Comparison of ENCODE assay signal across 9 mouse cellular contexts in the genomic region with DNA sequence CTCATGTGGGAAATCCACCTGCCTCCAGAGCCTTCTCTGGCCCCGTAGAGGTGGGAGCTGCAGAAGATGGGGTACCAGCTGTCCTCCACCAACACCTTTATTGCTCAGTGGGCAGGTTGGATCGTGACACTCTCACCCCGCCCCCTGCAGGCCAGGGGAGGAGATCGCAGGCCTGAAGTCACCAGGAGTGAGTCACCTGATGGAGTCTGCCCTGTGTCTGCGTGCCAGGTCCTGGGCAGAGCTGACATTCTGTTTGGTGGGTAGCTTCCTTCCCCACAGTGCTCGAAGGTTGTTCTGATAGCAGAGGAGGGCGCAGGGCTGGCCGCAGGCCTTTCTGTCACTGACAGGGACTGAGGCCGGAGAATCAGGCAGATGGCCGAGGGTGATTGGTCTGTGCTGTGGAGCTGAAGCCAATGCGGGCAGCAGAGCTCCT. TPM values are rescaled to one million over a fixed set of nuclear protein-coding genes. Genes with fewer than 3 reads are reported as not detected.
DNase-seq lines count a peak whose midpoint lies in the region; ATAC-seq and TF ChIP-seq lines count a peak whose summit lies in the region.
"Had no signal": no experiment of that assay in that cellular context is flagged by ENCODE, and none has a peak within 500 bp of the region (broad histone marks: within the 10 kb centered on the region; RNA-seq: fewer than 3 reads in every experiment).

No protein-coding gene starts in this region.

- TF ChIP-seq POLR2A in brain, embryonic 14.5 days (IDR thresholded peaks at IDR 0.05; ENCODE audit: borderline replicate concordance, extremely low read depth, insufficient read depth, insufficient read length, poor library complexity, severe bottlenecking) = no peak

- no peak overlapping the region for H3K27ac ChIP-seq in kidney, embryonic 16.5 days (ENCODE audit: low read length)

- no peak overlapping the region for H3K4me3 ChIP-seq in kidney, embryonic 16.5 days (ENCODE audit: low read length)
- H3K4me3 ChIP-seq: megakaryocyte, embryonic 14.5 days had no signal

- H3K9ac ChIP-seq in kidney, embryonic 16.5 days (replicated peaks; ENCODE audit: low read length) = no peak overlapping the region

- no peaks in the 10 kb centered on the region for H3K9me3 ChIP-seq in kidney, embryonic 16.5 days (ENCODE audit: low read length)
- H3K9me3 ChIP-seq: megakaryocyte, embryonic 14.5 days had no signal

- H3K36me3 ChIP-seq in kidney, embryonic 16.5 days (ENCODE audit: insufficient read depth, low read length) = no peaks in the 10 kb centered on the region

- WGBS in kidney, embryonic 16.5 days = 44% methylated on average over 11 of the region's 11 CpGs

- no peaks in the 10 kb centered on the region for H3K4me1 ChIP-seq in kidney, embryonic 16.5 days (ENCODE audit: insufficient read depth, low read length)

- TF ChIP-seq CTCF in brain, embryonic 14.5 days (IDR thresholded peaks at IDR 0.05; ENCODE audit: borderline replicate concordance, extremely low read depth, insufficient read depth, insufficient read length) = peak; percentile 77

- DNase-seq in heart, adult 11 months = peak; percentile 94
- DNase-seq in heart, adult 9 months (ENCODE audit: low spot score in 2 of 2) = no peak
- peak; percentile 50 for DNase-seq in brain, embryonic 14.5 days (ENCODE audit: low read depth)
- DNase-seq in lung, postnatal 25 days (ENCODE audit: low spot score) = peak; percentile 65
- DNase-seq in thymus, postnatal 14 days = peak; percentile 85

- peak; percentile 65 for ATAC-seq in CD4-positive, CD25-positive, alpha-beta regulatory T cell, adult 4 months
- ATAC-seq in erythroid progenitor cell, adult 5-6 weeks (replicated peaks; ENCODE audit: low FRiP score, poor library complexity, severe bottlenecking) = peak; percentile 65; the same call in 1 of the 2 replicates
- peak; percentile 28; the same call in 1 of the 2 replicates for ATAC-seq in kidney, embryonic 16.5 days (ENCODE audit: low FRiP score, low TSS enrichment)

- H3K27me3 ChIP-seq in kidney, embryonic 16.5 days (ENCODE audit: insufficient read depth, low read length) = no peaks in the 10 kb centered on the region

- H3K4me2 ChIP-seq in kidney, embryonic 16.5 days (replicated peaks; ENCODE audit: low read depth, low read length) = no peak overlapping the region

RNA-seq across cellular contexts. Expression of a gene that starts 13.8 kb away (rescaled TPM):
- polyA plus RNA-seq in CD4-positive, CD25-positive, alpha-beta regulatory T cell, adult 4 months (2017; shearing (Covaris generic)) = 1 to 10 TPM; 2.7 to 3.6 TPM
- polyA plus RNA-seq in brain, embryonic 14.5 days (2012; rRNA removed) = 67.4 and 92.7 TPM in 2 replicates
- total RNA-seq in erythroid progenitor cell, adult 5-6 weeks (2015; ENCODE audit: low replicate concordance) = not detected in 2 replicates
- total RNA-seq in erythroid progenitor cell, adult 5-6 weeks (2017; ENCODE audit: low replicate concordance) = 0.13 TPM in 1 of 2 replicates, not detected in the other
- 19.9 and 22.1 TPM in 2 replicates for polyA plus RNA-seq in kidney, embryonic 16.5 days (2015; fragmentation: Nextera tagmentation; extraction: Ambion mirVana)

Comparison
In these comparisons a context has a peak if more than half of its experiments do, and no peak if none do; other contexts are left out.
1. DNase-seq: peak in heart, adult 11 months (single experiment), brain, embryonic 14.5 days (single experiment), lung, postnatal 25 days (single experiment) and thymus, postnatal 14 days (single experiment); none in heart, adult 9 months (0 of 2).
2. Peak in every context shown above with its lines, with median percentiles within 50 percentile points of each other: ATAC-seq.